Mouse (Mus musculus): ENCODE data around the gene 1110017D15Rik. TPM values are rescaled to one million over a fixed set of nuclear protein-coding genes. Genes with fewer than 3 reads are reported as not detected.
A peak's percentile ranks its signal among the peaks of the same experiment; 100 is the strongest.

Gene 1110017D15Rik
- total RNA-seq, 2 experiments from 2014 or later: not detected

- no peak for ATAC-seq (replicated peaks; ENCODE audit: low FRiP score, poor library complexity, severe bottlenecking)
Measured at GRCm38 (mm10) chr4:41518349-41518748, 1.2 kb upstream of the 1110017D15Rik start.

- no peak for ATAC-seq (replicated peaks; ENCODE audit: low FRiP score, poor library complexity, severe bottlenecking)
Measured at GRCm38 (mm10) chr4:41513714-41514113, 3.4 kb downstream of the 1110017D15Rik start.

GRCm38 (mm10) chr4:41513309-41513708 is 3.8 kb downstream of the 1110017D15Rik start:
- no peak for ATAC-seq (replicated peaks; ENCODE audit: low FRiP score, poor library complexity, severe bottlenecking)

GRCm38 (mm10) chr4:41507998-41508397 is 9.1 kb downstream of the 1110017D15Rik start:
- no peak for ATAC-seq (replicated peaks; ENCODE audit: low FRiP score, poor library complexity, severe bottlenecking)

GRCm38 (mm10) chr4:41507326-41507924 is 9.7 kb downstream of the 1110017D15Rik start:
- ATAC-seq (replicated peaks; ENCODE audit: low FRiP score, poor library complexity, severe bottlenecking): no peak

- peak; percentile 66 for ATAC-seq (replicated peaks; ENCODE audit: low FRiP score, poor library complexity, severe bottlenecking)
Measured at GRCm38 (mm10) chr4:41506906-41507305, 10.2 kb downstream of the 1110017D15Rik start.

- ATAC-seq (replicated peaks; ENCODE audit: low FRiP score, poor library complexity, severe bottlenecking): no peak
Measured at GRCm38 (mm10) chr4:41506156-41506555, 11.0 kb downstream of the 1110017D15Rik start.

GRCm38 (mm10) chr4:41505131-41505551 is 12.0 kb downstream of the 1110017D15Rik start:
- no peak for ATAC-seq (replicated peaks; ENCODE audit: low FRiP score, poor library complexity, severe bottlenecking)

GRCm38 (mm10) chr4:41504325-41504724 is 12.8 kb downstream of the 1110017D15Rik start:
- no peak for ATAC-seq (replicated peaks; ENCODE audit: low FRiP score, poor library complexity, severe bottlenecking)

GRCm38 (mm10) chr4:41502986-41503412 is 14.1 kb downstream of the 1110017D15Rik start, which contains the start of gene AI464131:
AI464131 (minus strand) TSS chr4:41503076.
- ATAC-seq (replicated peaks; ENCODE audit: low FRiP score, poor library complexity, severe bottlenecking): peak; percentile 61

- no peak for ATAC-seq (replicated peaks; ENCODE audit: low FRiP score, poor library complexity, severe bottlenecking)
Measured at GRCm38 (mm10) chr4:41502171-41502940, 14.8 kb downstream of the 1110017D15Rik start.

GRCm38 (mm10) chr4:41500787-41501186 is 16.3 kb downstream of the 1110017D15Rik start:
- ATAC-seq (replicated peaks; ENCODE audit: low FRiP score, poor library complexity, severe bottlenecking): no peak

GRCm38 (mm10) chr4:41499619-41500018 is 17.5 kb downstream of the 1110017D15Rik start:
- ATAC-seq (replicated peaks; ENCODE audit: low FRiP score, poor library complexity, severe bottlenecking): no peak

GRCm38 (mm10) chr4:41498921-41499391 is 18.2 kb downstream of the 1110017D15Rik start:
- ATAC-seq (replicated peaks; ENCODE audit: low FRiP score, poor library complexity, severe bottlenecking): no peak

GRCm38 (mm10) chr4:41497995-41498845 is 18.9 kb downstream of the 1110017D15Rik start:
- ATAC-seq (replicated peaks; ENCODE audit: low FRiP score, poor library complexity, severe bottlenecking): no peak

- ATAC-seq (replicated peaks; ENCODE audit: low FRiP score, poor library complexity, severe bottlenecking): no peak
Measured at GRCm38 (mm10) chr4:41497579-41497978, 19.6 kb downstream of the 1110017D15Rik start.

- ATAC-seq (replicated peaks; ENCODE audit: low FRiP score, poor library complexity, severe bottlenecking): no peak
Measured at GRCm38 (mm10) chr4:41497046-41497445, 20.1 kb downstream of the 1110017D15Rik start.

GRCm38 (mm10) chr4:41495850-41496249 is 21.3 kb downstream of the 1110017D15Rik start:
- ATAC-seq (replicated peaks; ENCODE audit: low FRiP score, poor library complexity, severe bottlenecking): no peak

GRCm38 (mm10) chr4:41495076-41495475 is 22.1 kb downstream of the 1110017D15Rik start:
- no peak for ATAC-seq (replicated peaks; ENCODE audit: low FRiP score, poor library complexity, severe bottlenecking)

GRCm38 (mm10) chr4:41494378-41494777 is 22.8 kb downstream of the 1110017D15Rik start:
- no peak for ATAC-seq (replicated peaks; ENCODE audit: low FRiP score, poor library complexity, severe bottlenecking)

Measured in erythroblast, adult 5-6 weeks (primary cell).